Mouse (Mus musculus) bone marrow, adult 2 months (tissue): Measurements from ENCODE around the gene Cacna1e.

Experiments used
- CTCF ChIP-seq: fragments of 200-500 bp; IDR thresholded peaks from 2 replicates; pipeline ENCODE4 v1.5.1; 2011; ENCODE audit warnings: low read length, control low read depth; ENCODE audit not compliant: control insufficient read depth, insufficient read depth
- POLR2A ChIP-seq: fragments of 200-500 bp; IDR thresholded peaks from 2 replicates; pipeline ENCODE4 v1.6.1; 2011; ENCODE audit warnings: low read depth, mild to moderate bottlenecking, control low read depth, low read length, borderline replicate concordance; ENCODE audit not compliant: control insufficient read depth

- TF ChIP-seq CTCF (no peak), POLR2A (no peak)
Observed at GRCm38 (mm10) chr1:154848683-154849579, 35.4 kb downstream of the Cacna1e start.
